Mouse (Mus musculus) liver, postnatal 0 days (tissue): ENCODE measurements around the gene Nvl. TPM values are rescaled to one million over a fixed set of nuclear protein-coding genes. Genes with fewer than 3 reads are reported as not detected.
A peak's percentile ranks its signal among the peaks of the same experiment; 100 is the strongest.

Experiments
- ATAC-seq: fragments of 200-750 bp; cut with Nextera tagmentation; 2 replicates; pipeline ENCODE4 v1.8.0; 2017; ENCODE audit warnings: mild to moderate bottlenecking, moderate library complexity
- DNase-seq: peaks from one replicate; pipeline ENCODE4 v3.0.0-alpha.2; 2016
- H3K27ac ChIP-seq: fragments of 300-500 bp; sonication (generic); 2 replicates; pipeline ENCODE4 v1.5.1; 2014; ENCODE audit warnings: antibody characterized with exemption, moderate library complexity, mild to moderate bottlenecking, low read depth
- H3K27me3 ChIP-seq: fragments of 300-500 bp; sonication (generic); 2 replicates; pipeline ENCODE4 v1.6.1; 2014; ENCODE audit warnings: low read length, control low read depth, mixed read lengths; ENCODE audit not compliant: insufficient read depth
- H3K36me3 ChIP-seq: fragments of 300-500 bp; sonication (generic); replicated peaks from 2 replicates; pipeline ENCODE4 v1.6.1; 2014; ENCODE audit warnings: mild to moderate bottlenecking, control low read depth, low read length, moderate library complexity, mixed read lengths; ENCODE audit not compliant: insufficient read depth
- H3K4me1 ChIP-seq: fragments of 300-500 bp; sonication (generic); 2 replicates; pipeline ENCODE4 v1.6.1; 2014; ENCODE audit warnings: antibody characterized with exemption, mild to moderate bottlenecking, control low read depth; ENCODE audit not compliant: insufficient read depth
- H3K4me2 ChIP-seq: fragments of 300-500 bp; sonication (generic); 2 replicates; pipeline ENCODE4 v1.6.1; 2014; ENCODE audit warnings: low read depth, mild to moderate bottlenecking, low read length, moderate library complexity, mixed read lengths
- H3K4me3 ChIP-seq: fragments of 300-500 bp; sonication (generic); 2 replicates; pipeline ENCODE4 v1.5.1; 2014; ENCODE audit warnings: low read depth, low read length
- H3K9ac ChIP-seq: fragments of 300-500 bp; sonication (generic); replicated peaks from 2 replicates; pipeline ENCODE4 v1.6.1; 2014; ENCODE audit warnings: mild to moderate bottlenecking, moderate library complexity
- H3K9me3 ChIP-seq: fragments of 300-500 bp; sonication (generic); 2 replicates; pipeline ENCODE4 v1.6.1; 2016; ENCODE audit warnings: mild to moderate bottlenecking, control low read depth, low read length, mixed read lengths
- CTCF ChIP-seq: sonication (generic); IDR thresholded peaks from 2 replicates; pipeline ENCODE4 v1.5.1; 2016; ENCODE audit warnings: antibody characterized with exemption, low read depth
- EP300 ChIP-seq: IDR thresholded peaks from 2 replicates; pipeline ENCODE4 v1.6.1; 2016; ENCODE audit warnings: antibody characterized with exemption, low read depth, mild to moderate bottlenecking
- WGBS: fragments of 180-500 bp; shearing (Covaris S2); extraction: QIAGEN DNeasy Blood & Tissue Kit; methylation state at CpG from one replicate; pipeline ENCODE4 v1.1.7; 2014; ENCODE audit not compliant: insufficient replicate concordance; 5-methylcytosine and 5-hydroxymethylcytosine counted together
- polyA plus RNA-seq: library from polyadenylated mRNA; unstranded; fragments of >200 nt; fragmentation: Nextera tagmentation; extraction: Ambion mirVana; gene quantifications from 2 replicates; pipeline ENCODE4 v1.2.1, GENCODE M21; 2015

Nvl gene
- polyA plus RNA-seq, 1 experiment from 2014 or later: 7.8 TPM

GRCm38 (mm10) chr1:181061784-181062485, 82.1 kb downstream of the Nvl start:
- Histone ChIP-seq H3K4me2 (no peak overlapping the region), H3K9me3 (no peaks in the 10 kb centered on the region), H3K9ac (no peak overlapping the region), H3K4me1 (no peaks in the 10 kb centered on the region), H3K27me3 (no peaks in the 10 kb centered on the region), H3K36me3 (no peaks in the 10 kb centered on the region), H3K4me3 (no peak overlapping the region), H3K27ac (no peak overlapping the region)
- DNase-seq: no peak
- 0 out of 2 replicates have a peak, but pooled peaks have one; percentile 40 for ATAC-seq
- 57% methylated on average over 3 of the region's 3 CpGs for WGBS
- TF ChIP-seq EP300: no peak
- TF ChIP-seq CTCF: no peak

GRCm38 (mm10) chr1:181052898-181053297, 91.1 kb downstream of the Nvl start:
- Histone ChIP-seq H3K9ac (no peak overlapping the region), H3K9me3 (no peaks in the 10 kb centered on the region; the same call in 1 of the 2 replicates), H3K4me3 (no peak overlapping the region), H3K4me2 (no peak overlapping the region), H3K4me1 (no peaks in the 10 kb centered on the region), H3K27ac (no peak overlapping the region), H3K27me3 (no peaks in the 10 kb centered on the region), H3K36me3 (no peaks in the 10 kb centered on the region)
- 43% methylated on average over 4 of the region's 4 CpGs for WGBS
- TF ChIP-seq CTCF: no peak
- TF ChIP-seq EP300: no peak
- DNase-seq (no peak), ATAC-seq (no peak)

DNA sequence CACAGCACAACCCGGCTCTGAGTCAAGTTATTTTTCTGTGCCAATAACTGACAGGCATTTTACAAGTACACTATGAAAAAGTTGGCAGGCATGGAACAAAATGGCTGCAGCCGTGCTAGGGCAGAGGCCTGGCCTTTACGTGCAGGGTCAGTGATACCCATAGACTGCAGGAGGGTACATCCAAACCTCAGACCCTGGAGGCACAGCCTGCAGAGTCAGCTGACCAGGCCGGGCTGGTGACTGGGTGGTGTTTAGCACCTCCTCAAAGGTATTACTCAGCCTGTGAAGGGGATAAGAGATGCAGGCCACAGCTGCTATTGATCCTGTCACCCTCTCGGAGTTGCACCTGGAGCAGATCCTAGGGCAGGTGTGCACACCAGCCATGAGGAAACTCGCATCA, 93.1 kb downstream of the Nvl start, which contains the start of gene 9130409I23Rik:
Gene 9130409I23Rik, plus strand, starts transcription at position 301 of the 400 bp plus-strand sequence.
- TF ChIP-seq EP300: no peak
- TF ChIP-seq CTCF: no peak
- H3K27ac ChIP-seq: no peak within 1 kb of the TSS
- H3K27me3 ChIP-seq: no peaks in the 10 kb centered on the region
- H3K9me3 ChIP-seq: no peaks in the 10 kb centered on the region
- DNase-seq (no peak), ATAC-seq (no peak)
- no peaks in the 10 kb centered on the region for H3K4me1 ChIP-seq
- H3K4me3 ChIP-seq: no peak within 1 kb of the TSS
- WGBS: 80% methylated on average over 6 of the region's 6 CpGs
- no peak within 1 kb of the TSS for H3K9ac ChIP-seq
- H3K36me3 ChIP-seq: no peaks in the 10 kb centered on the region
- H3K4me2 ChIP-seq: no peak within 1 kb of the TSS

DNA sequence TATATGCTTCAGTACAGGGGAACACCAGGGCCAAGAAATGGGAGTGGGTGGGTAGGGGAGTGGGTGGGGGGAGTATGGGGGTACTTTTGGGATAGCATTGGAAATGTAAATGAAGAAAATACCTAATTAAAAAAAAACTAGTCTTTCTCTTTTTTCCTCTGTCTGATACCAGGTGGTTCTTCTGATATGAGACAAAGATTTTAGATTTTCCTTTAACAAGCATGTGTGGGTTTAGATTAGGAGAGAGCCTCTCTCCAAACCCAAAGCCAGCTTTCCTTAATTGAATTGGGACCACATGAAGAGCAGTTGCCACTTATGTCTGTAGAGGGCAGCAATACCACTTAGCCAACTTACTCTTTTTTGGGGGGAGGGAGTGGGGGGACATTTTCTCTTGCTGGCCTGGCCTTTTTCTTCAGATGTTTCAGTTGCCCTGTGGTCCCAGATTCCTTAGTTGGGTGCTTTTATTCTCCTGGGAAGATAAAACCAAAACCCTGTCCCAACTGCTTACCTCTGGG, 94.6 kb downstream of the Nvl start:
- Histone ChIP-seq H3K4me2 (no peak overlapping the region), H3K4me1 (peaks cover 3% of the 10 kb centered on the region; the same call in 1 of the 2 replicates), H3K9me3 (no peaks in the 10 kb centered on the region), H3K4me3 (no peak overlapping the region), H3K36me3 (no peaks in the 10 kb centered on the region), H3K27me3 (no peaks in the 10 kb centered on the region), H3K27ac (no peak overlapping the region), H3K9ac (no peak overlapping the region)
- DNase-seq: no peak
- ATAC-seq: no peak
- TF ChIP-seq EP300 (no peak), CTCF (peak; percentile 56)

DNA sequence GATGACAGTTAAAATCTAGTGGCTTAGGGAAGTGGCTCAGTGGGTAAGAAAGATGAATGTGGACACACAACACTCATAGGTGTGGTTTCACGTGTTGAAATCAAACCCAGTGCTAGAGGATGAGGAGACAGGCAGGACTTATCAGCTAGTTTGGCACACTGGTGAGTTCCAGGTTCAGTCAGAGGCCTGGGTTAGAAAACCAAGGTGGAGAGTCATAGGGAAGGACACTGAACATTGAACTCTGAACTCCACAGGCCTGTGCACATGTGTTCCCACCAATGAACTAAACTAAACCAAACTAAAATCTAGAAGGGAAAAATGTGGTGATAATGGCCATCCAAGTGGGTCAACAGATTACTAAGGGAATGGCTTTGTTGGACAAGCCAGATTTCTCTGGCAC, 96.5 kb downstream of the Nvl start:
- Histone ChIP-seq H3K27ac (no peak overlapping the region), H3K9me3 (no peaks in the 10 kb centered on the region), H3K9ac (no peak overlapping the region), H3K4me1 (peaks cover 3% of the 10 kb centered on the region; the same call in 1 of the 2 replicates), H3K4me2 (no peak overlapping the region), H3K36me3 (no peaks in the 10 kb centered on the region), H3K4me3 (no peak overlapping the region), H3K27me3 (no peaks in the 10 kb centered on the region)
- 40% methylated on average over 1 of the region's 1 CpGs for WGBS
- TF ChIP-seq CTCF: no peak
- no peak for TF ChIP-seq EP300
- ATAC-seq (no peak), DNase-seq (no peak)

GRCm38 (mm10) chr1:181039652-181040051, 104.4 kb downstream of the Nvl start:
- DNase-seq: no peak
- H3K9ac ChIP-seq: no peak overlapping the region
- ATAC-seq: no peak
- no peaks in the 10 kb centered on the region for H3K36me3 ChIP-seq
- no peaks in the 10 kb centered on the region for H3K9me3 ChIP-seq
- TF ChIP-seq EP300: peak; percentile 57; the same call in 1 of the 2 replicates
- TF ChIP-seq CTCF: peak; percentile 83
- H3K4me2 ChIP-seq: no peak overlapping the region
- H3K4me3 ChIP-seq: no peak overlapping the region
- H3K4me1 ChIP-seq: peaks cover 3% of the 10 kb centered on the region; the same call in 1 of the 2 replicates
- no peak overlapping the region for H3K27ac ChIP-seq
- 7% methylated on average over 4 of the region's 4 CpGs for WGBS
- no peaks in the 10 kb centered on the region for H3K27me3 ChIP-seq
